Mouse (Mus musculus): ENCODE results near the gene Rnf220.

The Rnf220 gene

DNA sequence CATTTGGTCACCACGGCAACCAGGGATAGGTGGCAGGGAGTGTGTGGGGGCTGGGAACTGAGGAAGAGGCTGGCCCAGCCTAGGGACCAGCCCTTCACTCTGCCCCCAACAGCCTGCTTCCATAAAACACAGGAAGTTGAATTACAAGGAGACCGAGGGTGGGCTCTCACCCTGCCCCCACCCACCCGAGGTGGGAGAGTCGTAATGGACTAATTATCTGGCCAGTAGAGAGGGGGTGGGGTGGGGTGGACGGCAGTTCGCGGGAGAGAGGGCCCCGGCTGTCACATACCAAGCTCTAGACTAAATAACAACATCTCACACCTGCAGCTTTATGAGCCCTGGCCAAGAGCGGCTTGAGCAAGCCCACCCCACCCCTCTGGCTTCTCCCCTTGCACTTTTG is 104.9 kb downstream of the Rnf220 start:
- H3K4me3 ChIP-seq (replicated peaks; ENCODE audit: low read length): 0 out of 2 replicates have a peak overlapping the region, but pooled peaks have one; percentile 13
- no peak for TF ChIP-seq CTCF (conservative IDR thresholded peaks at IDR 0.05; ENCODE audit: low read length)
- TF ChIP-seq POU5F1 (IDR thresholded peaks at IDR 0.05; ENCODE audit: borderline replicate concordance, low read length): no peak
- no peak for TF ChIP-seq NANOG (IDR thresholded peaks at IDR 0.05; ENCODE audit: borderline replicate concordance, low read length)
- H3K36me3 ChIP-seq (ENCODE audit: insufficient read depth, low read length): no peaks in the 10 kb centered on the region
- H3K4me1 ChIP-seq (replicated peaks; ENCODE audit: low read depth, low read length): peaks cover 55% of the 10 kb centered on the region
- no peaks in the 10 kb centered on the region for H3K27me3 ChIP-seq (ENCODE audit: insufficient read depth, low read length)
- no peaks in the 10 kb centered on the region for H3K9me3 ChIP-seq (ENCODE audit: low read length)

DNA sequence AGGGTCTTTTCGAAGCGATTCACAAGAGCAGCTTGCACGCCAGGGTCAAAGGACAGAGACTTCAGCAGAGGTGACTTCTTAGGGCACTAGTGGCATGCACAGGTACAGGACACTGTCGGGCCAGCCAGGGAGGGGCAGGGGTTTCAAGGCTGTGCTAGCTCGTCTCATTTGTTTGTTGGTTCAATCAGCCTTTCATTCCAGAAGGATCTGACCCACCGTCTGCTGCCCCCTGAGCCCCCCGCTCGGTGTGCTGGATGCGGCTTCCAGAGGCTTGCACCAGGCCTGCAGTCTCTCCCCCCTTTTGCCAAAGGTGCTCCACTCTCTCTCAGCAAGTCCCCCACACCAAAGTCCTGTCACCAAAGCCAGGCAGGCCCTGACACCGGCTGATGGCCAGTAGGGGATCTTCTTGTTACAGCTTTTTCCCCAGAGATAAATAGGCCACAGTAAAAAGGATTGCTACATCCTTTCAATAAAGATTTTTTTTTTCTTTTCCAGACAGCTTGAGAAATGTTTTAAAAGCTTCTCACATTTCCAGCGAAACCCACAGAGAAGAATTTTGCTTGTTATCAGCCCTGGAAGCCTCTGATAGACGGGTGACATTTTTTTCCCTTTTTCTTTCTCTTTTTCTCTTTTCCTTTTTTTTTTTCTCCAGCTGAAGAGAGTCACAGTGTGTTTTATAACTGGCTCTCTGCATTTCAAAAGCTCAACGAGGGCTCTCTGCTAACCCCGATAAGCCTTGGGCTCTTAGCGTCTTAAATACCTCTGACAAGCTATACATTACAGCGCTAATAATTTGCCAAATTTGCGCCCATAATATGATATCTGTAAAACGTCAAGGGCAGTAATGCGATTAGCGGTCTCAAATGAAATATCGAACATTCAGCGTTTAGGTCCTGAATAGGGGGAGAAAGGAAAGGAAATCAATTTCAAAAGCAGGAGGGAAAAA is 105.7 kb downstream of the Rnf220 start:
- H3K4me1 ChIP-seq (replicated peaks; ENCODE audit: low read depth, low read length): peaks cover 56% of the 10 kb centered on the region
- peaks cover under 1% of the 10 kb centered on the region; the same call in 1 of the 2 replicates for H3K36me3 ChIP-seq (ENCODE audit: insufficient read depth, low read length)
- H3K27me3 ChIP-seq (ENCODE audit: insufficient read depth, low read length): no peaks in the 10 kb centered on the region
- H3K9me3 ChIP-seq (ENCODE audit: low read length): no peaks in the 10 kb centered on the region
- TF ChIP-seq CTCF (conservative IDR thresholded peaks at IDR 0.05; ENCODE audit: low read length): no peak
- no peak for TF ChIP-seq NANOG (IDR thresholded peaks at IDR 0.05; ENCODE audit: borderline replicate concordance, low read length)
- TF ChIP-seq POU5F1 (IDR thresholded peaks at IDR 0.05; ENCODE audit: borderline replicate concordance, low read length): no peak
- 0 out of 2 replicates have a peak overlapping the region, but pooled peaks have one; percentile 20 for H3K4me3 ChIP-seq (replicated peaks; ENCODE audit: low read length)

DNA sequence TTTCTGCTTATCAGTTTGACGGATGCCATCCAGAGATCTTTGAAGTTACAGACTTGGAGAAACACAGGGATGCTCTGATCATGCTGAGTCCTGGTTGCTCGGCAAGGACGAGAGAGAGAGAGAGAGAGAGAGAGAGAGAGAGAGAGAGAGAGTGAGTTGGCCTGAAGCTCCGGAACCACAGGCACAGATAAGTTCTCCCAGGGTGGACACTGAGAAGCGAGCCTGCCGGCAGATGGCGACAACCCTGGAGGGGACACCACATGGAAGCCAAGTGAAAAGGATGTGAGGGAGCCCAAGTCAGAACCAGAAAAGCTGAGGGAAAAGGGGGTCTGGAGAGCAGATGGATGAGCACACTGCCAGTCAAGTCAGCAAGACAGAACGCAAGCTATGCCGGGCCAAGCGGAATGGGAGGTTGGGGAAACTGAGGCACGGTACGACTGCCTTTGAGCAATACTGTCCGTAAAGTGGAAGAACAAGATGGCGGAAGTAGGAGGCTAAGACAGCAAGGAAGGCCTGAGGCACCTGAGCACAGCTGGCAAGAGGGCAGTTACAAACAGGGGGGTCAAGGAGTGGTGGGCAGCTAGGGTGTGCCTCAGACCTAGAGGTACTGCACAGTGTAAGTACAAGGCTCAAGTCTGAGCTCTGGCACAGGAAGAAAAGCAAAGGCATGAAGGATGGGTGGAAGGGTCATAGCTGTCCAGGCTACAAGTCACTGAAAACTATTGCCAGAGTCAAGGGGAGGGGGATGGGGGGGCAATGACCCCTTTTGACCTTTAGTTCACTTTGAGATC is 107.4 kb downstream of the Rnf220 start:
- H3K4me3 ChIP-seq (replicated peaks; ENCODE audit: low read length): peak overlapping the region; percentile 20; the same call in 1 of the 2 replicates
- no peaks in the 10 kb centered on the region for H3K9me3 ChIP-seq (ENCODE audit: low read length)
- no peaks in the 10 kb centered on the region for H3K27me3 ChIP-seq (ENCODE audit: insufficient read depth, low read length)
- H3K4me1 ChIP-seq (replicated peaks; ENCODE audit: low read depth, low read length): peaks cover 61% of the 10 kb centered on the region
- TF ChIP-seq NANOG (IDR thresholded peaks at IDR 0.05; ENCODE audit: borderline replicate concordance, low read length): no peak
- TF ChIP-seq CTCF (conservative IDR thresholded peaks at IDR 0.05; ENCODE audit: low read length): 0 out of 2 replicates have a peak, but pooled peaks have one; percentile 6
- H3K36me3 ChIP-seq (ENCODE audit: insufficient read depth, low read length): peaks cover 5% of the 10 kb centered on the region; the same call in 1 of the 2 replicates

DNA sequence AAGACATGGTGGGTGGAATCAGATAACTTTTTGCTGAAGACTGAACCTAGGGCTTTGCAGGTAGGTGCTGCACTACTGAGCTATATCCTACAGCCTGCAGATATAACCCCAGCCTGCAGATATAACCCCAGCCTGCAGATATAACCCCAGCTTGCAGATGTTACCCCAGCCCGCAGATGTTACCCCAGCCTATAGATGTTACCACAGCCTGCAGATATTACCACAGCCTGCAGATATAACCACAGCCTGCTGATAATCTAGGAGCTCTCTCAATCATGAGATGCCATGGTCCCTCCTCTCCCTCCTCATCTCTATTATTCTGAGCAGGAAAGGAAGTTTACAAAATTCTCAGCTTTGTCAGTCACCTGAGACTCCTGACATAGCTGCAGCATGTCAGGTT is 111.6 kb downstream of the Rnf220 start:
- Histone ChIP-seq H3K27me3 (ENCODE audit: insufficient read depth, low read length) (no peaks in the 10 kb centered on the region), H3K4me1 (replicated peaks; ENCODE audit: low read depth, low read length) (peaks cover 44% of the 10 kb centered on the region), H3K4me3 (replicated peaks; ENCODE audit: low read length) (no peak overlapping the region), H3K36me3 (ENCODE audit: insufficient read depth, low read length) (peaks cover 13% of the 10 kb centered on the region), H3K9me3 (ENCODE audit: low read length) (no peaks in the 10 kb centered on the region)
- TF ChIP-seq NANOG (IDR thresholded peaks at IDR 0.05; ENCODE audit: borderline replicate concordance, low read length): no peak
- TF ChIP-seq CTCF (conservative IDR thresholded peaks at IDR 0.05; ENCODE audit: low read length): no peak
- TF ChIP-seq POU5F1 (IDR thresholded peaks at IDR 0.05; ENCODE audit: borderline replicate concordance, low read length): no peak

DNA sequence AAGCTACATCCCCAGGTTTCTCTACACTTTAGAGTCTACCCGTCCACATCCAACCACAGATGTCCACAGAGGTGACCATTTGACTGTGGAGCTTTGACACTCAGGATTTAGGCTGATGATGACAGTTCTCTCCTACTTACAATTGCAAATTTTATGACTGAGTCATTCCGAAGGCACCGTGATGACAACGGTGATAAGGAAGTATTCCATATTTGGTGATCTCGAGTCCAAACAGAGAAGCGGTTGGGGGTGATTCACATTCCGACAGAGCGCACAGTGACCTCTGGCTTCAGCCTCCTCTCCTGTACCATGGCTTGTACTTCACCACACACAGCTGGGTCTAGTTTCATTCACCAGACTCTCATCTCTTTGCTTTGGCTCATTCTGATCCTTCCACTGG is 115.0 kb downstream of the Rnf220 start:
- no peaks in the 10 kb centered on the region for H3K9me3 ChIP-seq (ENCODE audit: low read length)
- peaks cover 62% of the 10 kb centered on the region for H3K4me1 ChIP-seq (replicated peaks; ENCODE audit: low read depth, low read length)
- TF ChIP-seq CTCF (conservative IDR thresholded peaks at IDR 0.05; ENCODE audit: low read length) (no peak), NANOG (IDR thresholded peaks at IDR 0.05; ENCODE audit: borderline replicate concordance, low read length) (no peak), POU5F1 (IDR thresholded peaks at IDR 0.05; ENCODE audit: borderline replicate concordance, low read length) (no peak)
- H3K4me3 ChIP-seq (replicated peaks; ENCODE audit: low read length): no peak overlapping the region
- H3K27me3 ChIP-seq (ENCODE audit: insufficient read depth, low read length): no peaks in the 10 kb centered on the region
- peaks cover 25% of the 10 kb centered on the region for H3K36me3 ChIP-seq (ENCODE audit: insufficient read depth, low read length)

DNA sequence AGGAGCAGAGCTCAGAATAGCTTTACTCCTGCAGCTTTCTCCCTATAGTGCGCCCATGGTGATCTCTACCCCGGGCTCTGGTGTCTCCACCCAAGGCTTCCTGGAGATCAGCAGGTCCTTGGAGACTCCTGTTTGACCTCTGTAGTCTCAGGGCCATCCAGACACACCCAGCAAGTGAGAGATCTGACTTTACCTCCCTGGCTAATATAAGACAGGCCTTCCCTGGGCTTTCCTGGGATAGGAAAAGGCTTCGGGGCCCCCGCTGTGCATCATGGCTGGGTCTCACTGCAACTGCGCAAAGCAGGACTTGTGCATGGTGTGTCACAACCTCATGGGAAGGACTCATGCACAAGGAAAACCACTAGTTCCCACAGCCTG is 116.3 kb downstream of the Rnf220 start:
- Histone ChIP-seq H3K4me3 (replicated peaks; ENCODE audit: low read length) (peak overlapping the region; percentile 61), H3K9me3 (ENCODE audit: low read length) (no peaks in the 10 kb centered on the region), H3K36me3 (ENCODE audit: insufficient read depth, low read length) (peaks cover 32% of the 10 kb centered on the region), H3K4me1 (replicated peaks; ENCODE audit: low read depth, low read length) (peaks cover 69% of the 10 kb centered on the region), H3K27me3 (ENCODE audit: insufficient read depth, low read length) (no peaks in the 10 kb centered on the region)
- TF ChIP-seq NANOG (IDR thresholded peaks at IDR 0.05; ENCODE audit: borderline replicate concordance, low read length): no peak
- TF ChIP-seq POU5F1 (IDR thresholded peaks at IDR 0.05; ENCODE audit: borderline replicate concordance, low read length): no peak
- no peak for TF ChIP-seq CTCF (conservative IDR thresholded peaks at IDR 0.05; ENCODE audit: low read length)

DNA sequence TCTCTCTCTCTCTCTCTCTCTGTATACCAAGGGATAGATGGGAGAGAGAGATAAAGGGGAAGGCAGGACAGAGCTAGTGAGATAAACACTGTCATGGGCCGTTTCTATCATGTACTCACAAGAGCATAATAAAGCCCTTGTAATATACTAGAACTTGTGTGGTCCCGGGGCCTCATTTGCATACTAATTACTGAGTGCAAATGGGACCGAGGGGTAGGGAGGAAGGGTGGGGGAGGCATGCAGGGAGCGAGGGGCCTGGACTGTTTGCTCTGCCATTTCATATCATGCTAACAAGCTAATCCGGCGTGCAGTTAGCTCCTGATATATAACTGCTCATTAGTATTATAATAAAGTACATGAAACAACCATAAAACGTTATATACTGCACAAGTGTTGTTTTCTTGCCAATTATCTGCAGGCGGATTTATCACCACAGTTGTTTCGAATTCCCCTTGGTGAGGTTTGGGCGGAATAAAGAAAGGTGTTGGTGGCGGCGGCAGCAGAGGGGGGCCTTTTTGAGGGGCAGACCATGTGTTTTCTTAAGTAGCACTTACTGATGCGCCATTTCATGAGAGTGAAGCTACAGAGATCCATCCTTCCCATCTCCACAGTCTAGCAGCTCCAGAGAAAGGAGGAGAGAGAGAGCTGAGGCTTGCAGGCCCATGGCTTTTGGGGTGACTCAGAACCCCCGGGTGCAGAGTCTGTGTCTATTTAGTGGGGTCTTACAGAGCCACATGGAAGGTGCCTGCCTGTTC is 116.9 kb downstream of the Rnf220 start:
- H3K27me3 ChIP-seq (ENCODE audit: insufficient read depth, low read length): no peaks in the 10 kb centered on the region
- H3K4me1 ChIP-seq (replicated peaks; ENCODE audit: low read depth, low read length): peaks cover 75% of the 10 kb centered on the region
- TF ChIP-seq NANOG (IDR thresholded peaks at IDR 0.05; ENCODE audit: borderline replicate concordance, low read length): no peak
- no peak for TF ChIP-seq CTCF (conservative IDR thresholded peaks at IDR 0.05; ENCODE audit: low read length)
- TF ChIP-seq POU5F1 (IDR thresholded peaks at IDR 0.05; ENCODE audit: borderline replicate concordance, low read length): no peak

More for the DNA sequence above, 116.9 kb downstream of the Rnf220 start:
- peak overlapping the region; percentile 61 for H3K4me3 ChIP-seq (replicated peaks; ENCODE audit: low read length)
- H3K36me3 ChIP-seq (ENCODE audit: insufficient read depth, low read length): peaks cover 37% of the 10 kb centered on the region
- no peaks in the 10 kb centered on the region for H3K9me3 ChIP-seq (ENCODE audit: low read length)
